Mouse (Mus musculus) G1E (cell line): ENCODE data around the gene Zer1.

Experiments used
- CTCF ChIP-seq: IDR thresholded peaks from 2 replicates; pipeline ENCODE4 v1.5.1; 2012; ENCODE audit warnings: low read depth, low read length, inconsistent platforms, mixed read lengths
- GATA1 ChIP-seq: IDR thresholded peaks from 2 replicates; pipeline ENCODE4 v1.6.1; 2012; ENCODE audit warnings: borderline replicate concordance, low read length, inconsistent platforms, mixed read lengths
- GATA2 ChIP-seq: IDR thresholded peaks from 2 replicates; pipeline ENCODE4 v1.6.1; 2012; ENCODE audit warnings: low read depth, low read length, inconsistent platforms, borderline replicate concordance
- POLR2AphosphoS5 ChIP-seq: IDR thresholded peaks from 2 replicates; pipeline ENCODE4 v1.6.1; 2012; ENCODE audit warnings: low read depth, low read length, inconsistent platforms; ENCODE audit not compliant: insufficient replicate concordance

DNA sequence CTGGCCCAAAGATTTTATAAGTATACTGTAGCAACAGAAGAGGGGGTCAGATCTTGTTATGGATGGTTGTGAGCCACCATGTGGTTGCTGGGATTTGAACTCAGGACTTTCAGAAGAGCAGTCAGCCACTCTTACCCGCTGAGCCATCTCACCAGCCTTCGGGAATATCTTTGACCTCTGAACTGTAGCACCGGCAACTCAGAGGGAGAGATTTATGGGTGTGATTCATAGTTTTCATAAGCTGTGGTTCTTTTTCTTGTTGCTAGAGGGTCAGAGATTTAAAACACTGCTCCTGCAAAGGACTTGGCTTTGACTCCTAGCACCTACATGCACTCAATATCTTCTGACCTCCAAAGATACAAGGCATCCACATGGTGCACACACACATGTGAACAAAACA is 48.8 kb downstream of the Zer1 start:
- TF ChIP-seq CTCF (no peak), GATA2 (no peak), GATA1 (no peak), POLR2AphosphoS5 (no peak)
